Mouse (Mus musculus) ovary, adult 18-20 months (tissue): ENCODE results near the gene Aqp5.

Experiments used
- DNase-seq: peaks from one replicate; pipeline ENCODE4 v3.0.0; 2022; ENCODE audit warnings: low spot score, mixed read lengths

Gene Aqp5

GRCm38 (mm10) chr15:99638124-99638485, 47.5 kb downstream of the Aqp5 start:
- DNase-seq: no peak

GRCm38 (mm10) chr15:99642622-99643021, 52.0 kb downstream of the Aqp5 start:
- no peak for DNase-seq

GRCm38 (mm10) chr15:99643832-99644231, 53.2 kb downstream of the Aqp5 start:
- DNase-seq: no peak
